Mouse (Mus musculus): ENCODE data around the gene Tinagl1.

DNA sequence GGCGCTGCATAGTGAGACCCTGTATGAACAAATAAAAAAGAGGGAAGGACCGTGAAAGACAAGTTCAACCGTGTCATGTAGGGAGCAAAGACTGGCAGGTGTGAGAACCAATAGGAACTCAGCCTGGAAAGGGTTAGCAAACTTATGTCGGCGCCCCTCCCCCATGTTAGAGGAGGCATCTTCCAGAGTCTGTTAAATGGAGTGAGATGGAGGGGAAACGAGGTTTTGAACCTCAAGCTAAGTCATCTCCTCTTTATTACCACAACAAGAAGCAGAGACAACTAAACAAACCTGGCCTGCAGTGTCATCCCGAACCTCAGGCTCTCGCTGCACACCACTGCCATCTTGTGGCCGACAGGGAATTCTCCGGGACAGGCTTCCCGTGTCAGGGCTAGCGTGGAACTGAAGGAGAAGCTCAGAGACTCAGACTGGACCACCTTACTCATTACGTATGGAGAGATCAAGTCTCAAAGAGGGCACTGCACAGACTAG lies 13.9 kb upstream of the Tinagl1 start:
- peak; percentile 99 for TF ChIP-seq CTCF (IDR thresholded peaks at IDR 0.05; ENCODE audit: low read depth, low read length)
- TF ChIP-seq POLR2A (IDR thresholded peaks at IDR 0.05; ENCODE audit: insufficient read depth, low read length) = no peak
- no peak for TF ChIP-seq EP300 (IDR thresholded peaks at IDR 0.05; ENCODE audit: insufficient read depth, low read depth, low read length)
